Mouse (Mus musculus) CH12.LX (cell line): Measurements from ENCODE around the gene Ssbp4.
A peak's percentile ranks its signal among the peaks of the same experiment; 100 is the strongest.

Experiments
- BHLHE40 ChIP-seq: IDR thresholded peaks from 2 replicates; pipeline ENCODE4 v1.6.1; 2011; ENCODE audit warnings: mild to moderate bottlenecking, low read depth, low read length, improper control_type of control experiment
- CTCF ChIP-seq, 2 experiments: IDR thresholded peaks in 1 of 2; conservative IDR thresholded peaks in 1 of 2; 2 replicates each; pipeline ENCODE4 v1.5.1; 2011 to 2012; ENCODE audit warnings: low read depth in 2 of 2, low read length in 2 of 2, improper control_type of control experiment in 1 of 2, inconsistent platforms in 1 of 2, mild to moderate bottlenecking in 1 of 2, moderate library complexity in 1 of 2
- GABPA ChIP-seq: IDR thresholded peaks from 2 replicates; pipeline ENCODE4 v1.6.1; 2012; ENCODE audit warnings: low read depth, low read length, improper control_type of control experiment, inconsistent platforms; ENCODE audit not compliant: insufficient replicate concordance
- JUN ChIP-seq: IDR thresholded peaks from 2 replicates; pipeline ENCODE4 v1.6.1; 2011; ENCODE audit warnings: low read depth, mild to moderate bottlenecking, low read length, improper control_type of control experiment, moderate library complexity; ENCODE audit not compliant: insufficient read depth
- MAX ChIP-seq: IDR thresholded peaks from 2 replicates; pipeline ENCODE4 v1.6.1; 2011; ENCODE audit warnings: low read length, improper control_type of control experiment
- MEF2A ChIP-seq: IDR thresholded peaks from 2 replicates; pipeline ENCODE4 v1.6.1; 2014; ENCODE audit warnings: low read depth, mild to moderate bottlenecking, inconsistent platforms, low read length, improper control_type of control experiment, borderline replicate concordance
- MYC ChIP-seq: IDR thresholded peaks from 2 replicates; pipeline ENCODE4 v1.6.1; 2011; ENCODE audit warnings: low read depth, mild to moderate bottlenecking, improper control_type of control experiment, low read length
- POLR2A ChIP-seq: IDR thresholded peaks from 2 replicates; pipeline ENCODE4 v1.6.1; 2011; ENCODE audit warnings: low read depth, mild to moderate bottlenecking, improper control_type of control experiment, low read length

DNA sequence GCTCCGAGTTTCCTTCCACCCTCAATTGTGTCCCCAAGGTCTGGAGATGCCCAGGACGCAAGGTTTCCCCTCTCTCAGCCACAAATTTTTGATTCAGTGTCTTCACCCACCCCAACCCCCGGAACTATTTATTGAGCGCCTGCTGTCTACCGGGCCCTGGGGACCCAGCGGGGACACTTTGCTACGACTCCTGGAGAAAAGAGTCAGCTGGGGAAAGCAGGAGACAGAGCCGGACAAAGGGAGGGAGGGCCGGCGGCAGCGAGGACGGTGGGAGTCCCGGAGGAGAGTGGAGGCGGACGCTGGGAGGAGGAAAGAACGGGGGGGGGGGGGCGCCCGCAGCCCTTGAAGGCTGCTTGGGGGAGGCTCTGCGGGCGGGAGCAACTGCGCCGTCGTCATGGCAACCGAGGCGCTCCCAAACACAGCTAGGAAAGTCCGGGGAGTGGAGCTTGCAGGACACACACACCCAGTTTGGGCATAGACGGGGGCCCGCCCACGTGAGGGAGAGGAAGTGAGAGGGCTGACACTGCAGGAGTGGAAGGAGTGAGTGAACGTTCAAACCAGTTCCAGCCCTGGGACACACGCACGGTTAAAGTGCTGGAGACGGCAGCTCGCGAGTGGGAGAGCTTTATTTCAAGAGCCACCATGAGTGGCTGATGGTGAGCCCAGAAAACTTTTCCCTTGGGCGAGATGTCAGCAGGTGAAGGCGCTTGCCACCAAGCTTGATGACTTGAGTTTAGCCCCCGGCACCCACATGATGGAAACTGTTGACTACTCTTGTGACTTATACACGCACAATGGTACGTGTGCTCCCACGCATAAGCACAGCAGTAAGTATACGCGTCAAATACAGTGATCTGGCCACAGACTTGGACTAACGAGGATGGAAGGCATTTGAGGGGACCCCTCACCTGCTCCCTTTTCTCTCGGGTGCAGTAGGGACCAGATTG is 1.4 kb upstream of the Ssbp4 start:
- TF ChIP-seq GABPA (no peak), JUN (no peak), MEF2A (peak; percentile 66; the same call in 1 of the 2 replicates), CTCF (conservative IDR thresholded peaks at IDR 0.05 in 1 of 2, IDR thresholded peaks at IDR 0.05 in 1 of 2; ENCODE audit: low read depth in 2 of 2, low read length in 2 of 2) (no peak), BHLHE40 (peak; percentile 99), POLR2A (peak; percentile 60), MYC (no peak), MAX (peak; percentile 70)
